Mouse (Mus musculus) kidney, postnatal 0 days (tissue): ENCODE measurements at regions not wholly inside any gene's neighbourhood (a gene's known extent, or its start where the extent isn't known, plus 50 kb on each side); places are given as distances from the start of the nearest gene placed in this dataset.
A peak's percentile ranks its signal among the peaks of the same experiment; 100 is the strongest.

Experiments used
- ATAC-seq: fragments of 200-750 bp; cut with Nextera tagmentation; replicated peaks from 2 replicates; pipeline ENCODE4 v1.8.0; 2017; ENCODE audit warnings: low read depth, moderate number of reproducible peaks, moderate TSS enrichment, moderate library complexity; ENCODE audit not compliant: low FRiP score
- DNase-seq: peaks from one replicate; pipeline ENCODE4 v3.0.0-alpha.2; 2016; ENCODE audit warnings: low spot score
- H3K27ac ChIP-seq: fragments of 300-500 bp; sonication (generic); 2 replicates; pipeline ENCODE4 v1.5.1; 2014; ENCODE audit warnings: mild to moderate bottlenecking
- H3K27me3 ChIP-seq: fragments of 300-500 bp; sonication (generic); 2 replicates; pipeline ENCODE4 v1.6.1; 2014; ENCODE audit warnings: low read length, mixed read lengths; ENCODE audit not compliant: insufficient read depth
- H3K36me3 ChIP-seq: fragments of 300-500 bp; sonication (generic); 2 replicates; pipeline ENCODE4 v1.6.1; 2014; ENCODE audit warnings: low read length, mixed read lengths; ENCODE audit not compliant: insufficient read depth
- H3K4me1 ChIP-seq: fragments of 300-500 bp; sonication (generic); replicated peaks from 2 replicates; pipeline ENCODE4 v1.6.1; 2014; ENCODE audit warnings: antibody characterized with exemption, low read length, mixed read lengths; ENCODE audit not compliant: insufficient read depth
- H3K4me2 ChIP-seq: fragments of 300-500 bp; sonication (generic); 2 replicates; pipeline ENCODE4 v1.6.1; 2014; ENCODE audit warnings: mild to moderate bottlenecking, low read length, moderate library complexity, mixed read lengths
- H3K4me3 ChIP-seq: fragments of 300-500 bp; sonication (generic); replicated peaks from 2 replicates; pipeline ENCODE4 v1.5.1; 2014; ENCODE audit warnings: low read depth, low read length
- H3K9ac ChIP-seq: fragments of 300-500 bp; sonication (generic); 2 replicates; pipeline ENCODE4 v1.6.1; 2014; ENCODE audit warnings: low read depth, low read length
- H3K9me3 ChIP-seq: fragments of 300-500 bp; sonication (generic); replicated peaks from 2 replicates; pipeline ENCODE4 v1.6.1; 2016; ENCODE audit warnings: low read length, inconsistent platforms, mixed read lengths
- CTCF ChIP-seq: IDR thresholded peaks from 2 replicates; pipeline ENCODE4 v1.5.1; 2016; ENCODE audit warnings: antibody characterized with exemption, low read depth, mild to moderate bottlenecking, moderate library complexity
- WGBS: fragments of 180-500 bp; shearing (Covaris S2); extraction: QIAGEN DNeasy Blood & Tissue Kit; methylation state at CpG from one replicate; pipeline ENCODE4 v1.1.7; 2014; 5-methylcytosine and 5-hydroxymethylcytosine counted together

DNA sequence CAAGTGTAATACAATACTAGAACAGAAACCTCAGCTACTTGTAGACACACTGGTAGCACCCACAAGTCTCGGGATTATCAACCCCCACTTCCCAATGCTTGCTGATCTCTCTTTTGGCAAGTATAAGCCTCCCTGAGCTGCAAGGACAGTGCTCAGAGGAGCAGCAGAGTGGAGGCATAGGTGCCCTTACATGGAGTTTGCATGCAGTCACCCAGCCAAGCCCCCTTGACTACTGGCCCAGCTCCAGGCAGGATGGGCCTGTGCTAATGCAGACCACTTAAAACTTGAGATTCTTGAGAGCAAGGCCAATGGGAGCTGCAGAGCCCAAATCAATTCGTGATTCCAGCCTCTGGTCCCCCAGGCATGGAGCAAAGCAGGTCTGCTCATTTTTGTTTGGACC is 158.0 kb downstream of the Irx5 start:
- no peak overlapping the region for H3K4me3 ChIP-seq
- no peaks in the 10 kb centered on the region for H3K27me3 ChIP-seq
- DNase-seq, result no peak
- H3K27ac ChIP-seq, result no peak overlapping the region
- peaks cover 3% of the 10 kb centered on the region; the same call in 1 of the 2 replicates for H3K9me3 ChIP-seq
- H3K36me3 ChIP-seq, result no peaks in the 10 kb centered on the region
- H3K9ac ChIP-seq, result no peak overlapping the region
- WGBS, result 79% methylated on average over 2 of the region's 2 CpGs
- ATAC-seq, result no peak
- H3K4me2 ChIP-seq, result no peak overlapping the region
- H3K4me1 ChIP-seq, result no peaks in the 10 kb centered on the region
- TF ChIP-seq CTCF, result no peak

DNA sequence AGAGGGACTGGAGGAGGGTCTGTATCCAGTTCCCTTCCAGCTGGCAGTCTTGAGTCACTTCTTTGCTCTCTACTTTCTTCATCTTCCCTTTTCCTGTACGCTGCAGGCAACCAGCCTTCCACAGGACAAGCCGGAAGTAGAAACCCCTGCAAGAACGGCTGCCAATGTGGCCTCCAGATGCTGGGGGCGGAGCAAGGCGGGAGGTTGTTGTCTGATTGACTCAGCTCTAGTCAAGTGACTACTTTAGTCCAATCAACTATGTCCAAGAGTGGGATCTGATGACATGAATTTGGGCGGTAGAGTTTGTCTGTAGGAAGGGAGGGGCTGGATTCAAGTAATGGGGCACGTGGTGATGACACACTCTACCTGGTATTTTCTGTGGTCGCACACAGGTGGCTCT is 156.1 kb upstream of the Irx6 start:
- ATAC-seq (no peak), DNase-seq (no peak)
- no peak overlapping the region for H3K9ac ChIP-seq
- no peaks in the 10 kb centered on the region for H3K27me3 ChIP-seq
- TF ChIP-seq CTCF, result no peak
- WGBS, result 77% methylated on average over 8 of the region's 8 CpGs
- H3K4me2 ChIP-seq, result no peak overlapping the region
- H3K27ac ChIP-seq, result no peak overlapping the region
- H3K4me3 ChIP-seq, result no peak overlapping the region
- no peaks in the 10 kb centered on the region for H3K4me1 ChIP-seq
- H3K36me3 ChIP-seq, result no peaks in the 10 kb centered on the region
- H3K9me3 ChIP-seq, result no peaks in the 10 kb centered on the region

DNA sequence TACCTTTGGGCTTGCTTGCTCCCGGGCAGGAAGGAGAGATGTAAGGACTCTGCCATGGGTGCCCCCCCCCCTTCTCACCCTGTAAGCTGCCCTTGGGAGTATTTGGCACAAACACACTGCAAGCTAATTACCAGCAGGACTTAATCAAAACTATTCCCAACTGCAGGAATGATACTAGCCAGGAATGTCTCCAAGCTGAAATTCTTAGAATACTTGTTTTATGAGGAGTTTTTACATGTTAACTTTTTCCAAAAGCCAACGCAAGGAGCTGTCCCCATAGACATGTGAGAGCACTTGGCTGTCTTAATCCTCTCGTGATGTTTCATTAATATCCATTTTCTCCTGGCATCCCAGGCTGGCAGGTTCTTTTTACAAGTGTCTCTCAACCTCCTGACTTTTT is 155.6 kb upstream of the Irx6 start:
- no peaks in the 10 kb centered on the region for H3K27me3 ChIP-seq
- ATAC-seq (no peak), DNase-seq (peak; percentile 49)
- TF ChIP-seq CTCF, result no peak
- H3K36me3 ChIP-seq, result no peaks in the 10 kb centered on the region
- H3K4me1 ChIP-seq, result no peaks in the 10 kb centered on the region
- no peak overlapping the region for H3K27ac ChIP-seq
- 65% methylated on average over 3 of the region's 3 CpGs for WGBS
- H3K4me3 ChIP-seq, result no peak overlapping the region
- no peak overlapping the region for H3K4me2 ChIP-seq
- H3K9ac ChIP-seq, result no peak overlapping the region
- H3K9me3 ChIP-seq, result no peaks in the 10 kb centered on the region

DNA sequence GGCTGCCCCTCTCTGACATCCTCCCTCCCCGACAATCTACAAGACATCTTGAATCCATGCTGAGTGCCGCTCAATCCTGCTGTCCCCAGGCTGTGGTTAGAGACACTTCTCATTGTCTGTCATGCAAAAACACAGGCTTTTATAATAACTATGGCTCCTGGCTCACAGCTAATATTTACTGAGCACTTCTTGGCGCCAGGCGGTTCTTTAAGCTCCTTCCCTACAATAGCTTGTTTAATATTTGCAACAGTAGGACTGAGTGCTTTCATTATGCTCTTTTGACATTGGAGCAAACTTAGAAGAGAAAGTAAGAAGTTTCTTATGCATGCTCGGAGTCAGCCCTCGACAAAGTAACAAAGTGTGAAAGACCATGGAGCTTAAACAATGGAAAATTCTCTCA is 151.6 kb upstream of the Irx6 start:
- no peak overlapping the region for H3K9ac ChIP-seq
- H3K27me3 ChIP-seq, result no peaks in the 10 kb centered on the region
- H3K4me3 ChIP-seq, result no peak overlapping the region
- no peaks in the 10 kb centered on the region for H3K4me1 ChIP-seq
- no peak for ATAC-seq
- 85% methylated on average over 6 of the region's 6 CpGs for WGBS
- H3K27ac ChIP-seq, result no peak overlapping the region
- no peaks in the 10 kb centered on the region for H3K9me3 ChIP-seq
- no peak for DNase-seq
- H3K36me3 ChIP-seq, result no peaks in the 10 kb centered on the region
- TF ChIP-seq CTCF, result no peak
- no peak overlapping the region for H3K4me2 ChIP-seq

DNA sequence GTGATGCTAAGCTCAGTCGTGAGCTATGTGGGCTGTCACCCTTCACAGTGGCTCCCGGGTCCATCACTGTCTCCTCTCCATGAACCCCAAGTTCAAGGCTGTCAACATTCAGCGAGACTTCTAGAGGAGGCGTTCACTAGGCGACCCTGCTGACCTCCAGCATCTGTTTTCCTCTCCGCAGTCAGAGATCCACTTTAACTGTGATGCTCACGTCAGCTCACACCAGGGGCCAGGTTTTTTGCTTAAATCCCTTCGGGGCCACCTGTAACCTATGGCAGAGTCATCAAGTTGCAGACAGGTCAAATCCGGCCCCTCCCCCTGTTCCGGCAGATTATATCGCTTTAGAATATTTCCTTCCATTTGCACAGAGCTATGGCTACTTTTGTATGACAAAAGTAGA is 144.3 kb upstream of the Irx6 start:
- H3K36me3 ChIP-seq, result no peaks in the 10 kb centered on the region

DNA sequence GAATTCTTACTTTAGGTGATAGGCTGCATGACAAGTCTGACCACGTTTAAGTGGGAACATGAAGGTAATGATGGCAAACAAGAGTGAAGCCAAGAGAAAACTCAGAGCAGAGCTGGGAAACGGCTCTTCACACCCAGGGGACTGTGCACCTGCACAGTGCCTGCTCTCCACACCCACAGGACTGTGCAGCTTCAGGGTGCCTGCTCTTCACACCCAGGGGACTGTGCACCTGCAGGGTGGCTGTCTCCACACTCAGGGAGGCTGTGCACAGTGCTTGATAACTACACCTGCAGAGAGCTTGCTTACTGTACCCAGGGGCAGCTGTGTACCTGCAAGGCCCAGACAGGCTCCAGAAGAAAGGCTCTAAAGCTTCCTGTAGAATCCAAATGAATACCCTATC is 133.5 kb upstream of the Irx6 start:
- Histone ChIP-seq H3K9ac (no peak overlapping the region), H3K4me3 (no peak overlapping the region), H3K4me1 (no peaks in the 10 kb centered on the region; the same call in 1 of the 2 replicates), H3K27me3 (no peaks in the 10 kb centered on the region), H3K4me2 (no peak overlapping the region), H3K27ac (no peak overlapping the region), H3K36me3 (no peaks in the 10 kb centered on the region), H3K9me3 (no peaks in the 10 kb centered on the region)
- WGBS, result 45% methylated on average over 2 of the region's 2 CpGs
- TF ChIP-seq CTCF, result no peak
- DNase-seq (no peak), ATAC-seq (no peak)

More for the DNA sequence above, 144.3 kb upstream of the Irx6 start:
- 57% methylated on average over 11 of the region's 11 CpGs for WGBS
- TF ChIP-seq CTCF, result no peak
- Histone ChIP-seq H3K9ac (no peak overlapping the region), H3K4me3 (no peak overlapping the region), H3K27me3 (no peaks in the 10 kb centered on the region), H3K4me1 (no peaks in the 10 kb centered on the region), H3K27ac (no peak overlapping the region), H3K4me2 (no peak overlapping the region), H3K9me3 (no peaks in the 10 kb centered on the region)
- DNase-seq (no peak), ATAC-seq (no peak)

DNA sequence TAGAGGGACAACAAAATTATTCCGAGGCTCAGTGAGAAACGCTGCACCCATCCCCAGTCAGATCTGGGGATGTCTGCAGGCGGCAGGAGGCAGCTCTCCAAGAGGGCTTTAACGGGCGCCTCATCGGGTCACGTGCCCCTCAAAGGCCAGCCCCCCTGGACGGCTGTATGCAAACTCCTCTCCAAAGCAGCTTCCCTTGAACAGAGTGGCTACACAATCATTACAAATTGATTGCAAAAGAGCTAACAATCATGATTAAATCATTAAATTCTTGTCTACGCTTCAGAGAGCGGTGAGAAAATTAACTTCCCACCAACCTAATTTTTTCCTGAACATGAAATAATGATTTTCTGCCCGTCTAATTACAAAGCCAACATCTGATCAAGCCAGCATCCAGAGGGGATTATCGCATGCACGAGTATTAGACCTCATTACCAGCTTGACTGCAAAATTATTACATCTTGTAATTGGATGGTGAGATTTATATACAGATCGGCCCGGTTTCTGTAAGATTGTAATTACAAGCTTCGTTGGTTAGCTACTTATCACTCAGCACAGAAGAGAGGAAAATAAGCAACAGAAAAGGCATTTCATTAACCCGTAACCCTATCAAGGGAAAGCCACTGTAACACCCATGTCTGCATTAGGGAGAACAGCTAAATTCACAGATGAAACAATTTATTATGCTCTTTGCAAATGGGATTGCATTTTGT is 128.6 kb upstream of the Irx6 start:
- no peak for TF ChIP-seq CTCF
- no peak overlapping the region for H3K4me3 ChIP-seq
- H3K27me3 ChIP-seq, result no peaks in the 10 kb centered on the region
- H3K9me3 ChIP-seq, result no peaks in the 10 kb centered on the region
- H3K9ac ChIP-seq, result no peak overlapping the region
- H3K4me1 ChIP-seq, result no peaks in the 10 kb centered on the region; the same call in 1 of the 2 replicates
- H3K36me3 ChIP-seq, result no peaks in the 10 kb centered on the region
- H3K4me2 ChIP-seq, result no peak overlapping the region
- H3K27ac ChIP-seq, result no peak overlapping the region
- WGBS, result 28% methylated on average over 17 of the region's 17 CpGs
- DNase-seq (peak; percentile 29), ATAC-seq (no peak)
